Mouse (Mus musculus) E14TG2a.4 (cell line): ENCODE data around the gene Plekha7.

ENCODE experiments used
- CTCF ChIP-seq: conservative IDR thresholded peaks from 2 replicates; pipeline ENCODE4 v1.5.1; 2014; ENCODE audit warnings: low read length
- NANOG ChIP-seq: IDR thresholded peaks from 2 replicates; pipeline ENCODE4 v1.6.1; 2014; ENCODE audit warnings: borderline replicate concordance, low read length, mixed read lengths

GRCm38 (mm10) chr7:116328777-116329176 lies 20.6 kb upstream of the Plekha7 start:
- TF ChIP-seq CTCF: no peak
- no peak for TF ChIP-seq NANOG
